Mouse (Mus musculus) monocyte, adult 5-6 weeks (primary cell): ENCODE measurements around the gene Cutal. TPM values are rescaled to one million over a fixed set of nuclear protein-coding genes. Genes with fewer than 3 reads are reported as not detected.
A peak's percentile ranks its signal among the peaks of the same experiment; 100 is the strongest.

Experiments
- ATAC-seq: fragments of 153-309, 156-312 bp; replicated peaks from 2 replicates; pipeline ENCODE4 v1.8.0; 2017; ENCODE audit warnings: mild to moderate bottlenecking; ENCODE audit not compliant: low TSS enrichment, insufficient number of reproducible peaks, severe bottlenecking, poor library complexity, low FRiP score
- total RNA-seq: library from RNA; stranded (forward); fragments of 200-1000, 200-491, 200-594 nt; gene quantifications from 3 replicates; pipeline ENCODE4 v1.2.3, GENCODE M21; 2017

Cutal gene
- total RNA-seq, 1 experiment from 2014 or later: not detected

- no peak for ATAC-seq
Observed at GRCm38 (mm10) chr2:34909719-34910118, 35.5 kb downstream of the Cutal start.

DNA sequence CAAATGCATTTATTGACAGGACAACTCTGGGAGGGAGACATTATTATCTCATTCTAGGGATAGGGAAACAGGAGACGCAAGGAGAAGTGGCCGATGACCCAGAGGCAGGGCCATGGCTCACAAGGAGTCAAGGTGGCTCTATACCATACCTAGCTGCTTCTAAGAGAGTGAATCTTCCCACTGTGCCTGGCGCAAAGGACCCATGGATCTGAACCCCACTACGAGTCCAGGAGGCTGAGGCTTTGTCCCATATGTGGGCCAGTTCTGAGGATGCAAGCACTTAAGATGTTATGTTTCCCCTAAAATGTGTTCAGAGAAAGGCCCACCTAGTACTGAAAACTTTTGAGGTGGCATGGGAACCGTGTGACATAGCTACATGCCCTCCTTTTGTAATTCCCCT, 37.7 kb downstream of the Cutal start:
- no peak for ATAC-seq

DNA sequence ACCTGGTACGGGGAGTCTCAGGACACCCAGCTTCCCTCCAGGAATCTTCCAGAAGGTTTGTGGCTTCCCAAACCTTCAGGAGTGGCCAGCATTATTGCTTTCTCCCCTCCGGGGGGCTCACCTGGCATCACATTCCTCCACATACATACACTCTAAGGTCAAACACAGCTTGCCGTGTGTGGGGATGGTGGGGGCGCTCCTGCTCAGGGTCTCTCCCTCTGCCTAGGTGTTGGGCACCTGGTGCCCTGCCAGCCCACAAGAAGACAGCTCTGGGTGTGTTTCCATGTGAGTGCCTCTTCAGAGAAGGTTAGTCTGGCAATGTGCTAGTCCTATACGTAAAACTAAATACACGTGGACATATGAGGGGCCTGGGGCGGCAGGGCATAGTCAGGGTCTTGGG, 38.4 kb downstream of the Cutal start:
- ATAC-seq: no peak

DNA sequence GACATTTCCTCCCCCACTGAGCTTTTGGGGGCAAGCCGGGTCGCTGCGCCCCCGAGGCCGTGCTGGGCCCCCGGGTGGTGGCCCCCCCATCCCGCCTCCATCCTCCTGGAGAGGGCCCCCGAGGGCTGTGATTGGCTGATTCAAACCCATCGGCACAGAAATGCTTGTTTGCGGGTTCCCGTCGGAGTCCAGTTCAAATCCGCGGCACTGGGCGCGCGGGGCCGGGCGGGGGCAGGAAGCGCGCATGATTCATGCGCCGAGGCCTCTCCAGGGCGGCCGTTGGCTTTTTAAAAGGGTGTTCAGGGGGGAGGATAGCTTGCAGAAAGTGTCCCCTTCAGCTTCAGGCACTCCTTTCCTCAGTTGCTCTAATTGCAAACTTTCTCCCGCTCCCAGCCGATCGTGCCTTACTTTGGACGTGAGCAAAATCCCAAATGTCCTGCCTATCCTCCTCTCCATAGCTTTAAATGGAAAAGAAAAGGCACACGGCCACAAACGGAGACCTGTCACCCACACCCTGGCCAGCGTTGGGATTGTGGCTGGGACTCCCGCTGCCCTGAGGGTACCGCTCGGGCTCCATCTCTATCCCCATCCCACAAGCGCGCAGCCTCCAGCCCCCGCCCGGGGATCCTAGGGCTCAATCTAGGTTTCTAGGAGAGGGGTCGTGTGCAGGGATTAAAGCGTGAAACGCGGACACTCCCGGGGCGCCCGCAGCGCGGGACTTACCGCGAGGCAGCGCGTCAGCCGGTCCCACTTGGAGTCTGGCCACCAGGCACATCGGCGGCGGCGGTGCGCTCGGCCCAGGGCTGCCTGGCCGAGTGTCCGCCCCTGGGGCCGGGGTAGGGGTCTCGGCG, 39.2 kb downstream of the Cutal start, which contains the start of gene Phf19:
Phf19 (minus strand) TSS at position 809 of the 851 bp plus-strand sequence.
- ATAC-seq: peak; percentile 22; the same call in 1 of the 2 replicates

DNA sequence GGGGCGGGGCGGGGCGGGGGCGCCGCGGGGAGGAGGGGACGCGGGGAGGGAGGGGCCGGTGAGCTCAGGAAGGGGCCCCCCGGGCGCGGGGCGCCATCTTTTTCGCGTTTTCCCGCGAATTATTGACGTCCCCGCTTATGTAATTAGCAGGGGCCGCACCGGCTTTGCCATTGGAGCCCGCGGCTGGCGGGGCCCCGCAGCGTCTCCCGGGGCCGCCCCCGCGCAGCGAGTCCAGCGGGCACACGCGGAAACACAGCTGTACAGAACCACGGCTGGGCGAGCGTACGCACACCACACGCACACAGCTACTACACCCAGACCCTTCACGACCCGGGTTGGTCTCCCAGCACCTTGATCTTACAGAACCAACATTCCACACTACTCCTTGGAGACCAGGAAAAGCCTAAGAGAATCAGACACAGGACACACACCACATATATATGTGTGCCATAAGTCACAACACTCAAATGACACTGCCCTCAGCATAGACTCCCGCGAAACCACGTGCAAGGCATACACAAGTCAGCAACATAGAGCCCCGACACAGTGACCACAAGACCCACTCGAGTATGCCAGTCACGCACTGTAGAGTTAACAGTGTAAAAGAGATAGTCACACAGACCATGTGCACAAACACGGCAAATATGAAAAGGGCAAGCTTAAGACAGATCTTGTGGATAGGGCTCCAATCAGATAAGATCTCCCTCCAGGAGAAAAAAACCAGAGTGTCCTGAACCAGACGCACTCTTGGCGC, 40.0 kb downstream of the Cutal start:
- no peak for ATAC-seq

GRCm38 (mm10) chr2:34914823-34915082, 40.6 kb downstream of the Cutal start:
- ATAC-seq: no peak

GRCm38 (mm10) chr2:34915103-34915502, 40.9 kb downstream of the Cutal start:
- no peak for ATAC-seq

DNA sequence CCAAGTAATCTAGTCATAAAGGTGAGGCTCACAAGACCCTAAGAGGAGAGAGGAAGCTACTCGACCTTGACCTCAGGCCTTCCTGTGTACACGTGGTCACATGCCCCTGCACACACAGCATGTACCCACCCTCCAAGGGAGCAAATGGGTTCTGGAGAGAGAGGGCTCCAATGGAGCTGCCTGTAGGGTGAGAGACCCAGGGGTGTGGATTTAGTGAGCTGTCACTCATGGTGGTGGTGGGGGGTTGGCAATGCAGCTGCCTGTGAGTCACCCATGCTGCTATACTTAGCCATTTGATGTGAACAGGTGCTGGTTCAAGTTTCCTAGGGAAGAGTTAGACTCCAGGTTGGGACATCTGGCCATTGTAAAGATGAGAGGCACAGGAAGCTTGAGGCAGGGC, 45.9 kb downstream of the Cutal start:
- no peak for ATAC-seq

DNA sequence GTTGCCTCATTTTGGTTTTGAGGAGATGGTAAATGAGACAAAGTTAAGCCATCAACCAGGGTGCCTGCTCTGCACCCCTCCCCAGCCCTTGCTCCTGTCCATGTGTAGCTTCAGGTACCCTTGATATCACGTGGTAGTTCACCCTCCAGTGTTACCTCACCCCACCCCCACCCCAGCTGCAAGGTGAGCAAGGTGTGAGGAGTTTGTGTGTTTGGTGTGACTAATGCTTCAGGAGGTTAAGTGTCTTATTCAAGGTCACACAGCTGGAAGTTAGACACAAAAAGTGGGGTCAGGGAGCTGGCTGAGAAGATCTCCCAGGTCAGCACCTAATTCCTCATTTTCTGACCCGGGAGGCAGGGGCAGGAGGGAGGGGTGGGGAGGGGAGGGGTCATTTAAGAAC, 48.5 kb downstream of the Cutal start:
- ATAC-seq: no peak

GRCm38 (mm10) chr2:34927320-34927719, 53.1 kb downstream of the Cutal start:
- no peak for ATAC-seq

DNA sequence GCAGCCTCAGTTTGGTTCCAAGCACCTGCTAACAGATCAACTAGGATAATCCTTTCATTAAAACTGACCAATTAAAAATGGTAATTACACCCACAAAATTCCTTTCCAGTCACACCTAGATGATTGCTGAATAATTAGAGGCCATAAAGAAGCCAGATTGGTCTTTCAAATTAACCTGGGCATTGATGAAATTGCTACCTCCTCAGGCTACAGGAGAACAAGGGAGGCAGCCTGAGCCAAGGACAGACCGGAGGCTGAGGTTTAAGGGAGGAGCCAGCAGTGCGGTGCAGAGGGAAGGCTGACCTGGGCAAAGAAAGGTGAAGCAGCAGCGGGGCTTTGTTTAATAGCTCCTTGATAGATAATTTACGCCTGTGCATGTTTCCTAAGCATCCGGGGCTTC, 63.3 kb downstream of the Cutal start:
- no peak for ATAC-seq

GRCm38 (mm10) chr2:34938269-34939208, 64.3 kb downstream of the Cutal start:
- no peak for ATAC-seq

GRCm38 (mm10) chr2:34940246-34940645, 66.0 kb downstream of the Cutal start:
- ATAC-seq: no peak

GRCm38 (mm10) chr2:34941061-34941675, 67.0 kb downstream of the Cutal start:
- no peak for ATAC-seq

Other genes starting within 250 kb of the Cutal start
- 98.2 to 140 TPM (median 107 TPM) in 3 replicates for gene Gapvd1, start 119.2 kb upstream of the Cutal start, total RNA-seq
- gene Hspa5, start 102.4 kb upstream of the Cutal start, total RNA-seq: 1,019 to 1,135 TPM (median 1,112 TPM) in 3 replicates
- gene Rabepk, start 74.5 kb upstream of the Cutal start, total RNA-seq: 11.9 to 17.3 TPM (median 17.2 TPM) in 3 replicates
- gene Fbxw2, start 48.1 kb upstream of the Cutal start, total RNA-seq: 116 to 145 TPM (median 118 TPM) in 3 replicates
- not detected in 3 replicates for gene Gm34653, start 41.4 kb upstream of the Cutal start, total RNA-seq
- 18.7 to 33.4 TPM (median 20.4 TPM) in 3 replicates for gene Psmd5, start 572 bp downstream of the Cutal start, total RNA-seq
- gene Phf19, start 39.6 kb downstream of the Cutal start, total RNA-seq: 1.1 to 5.3 TPM (median 1.4 TPM) in 3 replicates
- 94.2 to 168 TPM (median 96.5 TPM) in 3 replicates for gene Traf1, start 87.4 kb downstream of the Cutal start, total RNA-seq
- gene Hc, start 187.0 kb downstream of the Cutal start, total RNA-seq: 0.57 TPM in 1 of 3 replicates, not detected in the others
- 0.21 to 1.3 TPM in 2 of 3 replicates, not detected in the other for gene AI182371, start 227.1 kb downstream of the Cutal start, total RNA-seq
- gene Cntrl, start 235.1 kb downstream of the Cutal start, total RNA-seq: 125 to 238 TPM (median 135 TPM) in 3 replicates